Mouse (Mus musculus) bone marrow macrophage, adult 2 months (primary cell): ENCODE data around the gene Cbx2.

Experiments
- CTCF ChIP-seq: IDR thresholded peaks from 2 replicates; pipeline ENCODE4 v1.5.1; 2012; ENCODE audit warnings: low read depth, mild to moderate bottlenecking, low read length, moderate library complexity
- POLR2A ChIP-seq: IDR thresholded peaks from 2 replicates; pipeline ENCODE4 v1.6.1; 2012; ENCODE audit warnings: mild to moderate bottlenecking, low read depth, low read length, borderline replicate concordance

DNA sequence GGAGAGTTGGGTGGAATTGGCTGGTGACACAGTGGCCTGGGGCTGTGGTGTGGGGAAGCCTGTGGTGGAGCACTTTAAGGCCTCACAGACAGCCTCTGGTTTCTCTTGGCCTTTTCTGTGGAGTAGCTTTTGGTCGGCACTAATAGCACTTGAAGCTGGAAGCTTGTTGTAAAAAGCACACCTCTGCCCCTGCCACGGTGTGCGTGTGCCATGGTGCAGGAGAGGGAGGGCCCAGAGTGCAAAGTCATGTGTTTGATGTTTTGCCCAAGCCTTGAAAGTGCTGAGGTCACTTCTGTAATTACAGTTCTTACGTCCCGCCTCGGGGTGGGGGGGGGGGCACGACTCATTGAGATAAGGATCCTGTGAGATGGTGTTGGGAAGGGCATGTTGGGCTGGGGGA lies 1.5 kb downstream of the Cbx2 start:
- TF ChIP-seq CTCF (no peak), POLR2A (no peak)
